Comparison of ENCODE assay signal across 8 mouse cellular contexts in the genomic region with DNA sequence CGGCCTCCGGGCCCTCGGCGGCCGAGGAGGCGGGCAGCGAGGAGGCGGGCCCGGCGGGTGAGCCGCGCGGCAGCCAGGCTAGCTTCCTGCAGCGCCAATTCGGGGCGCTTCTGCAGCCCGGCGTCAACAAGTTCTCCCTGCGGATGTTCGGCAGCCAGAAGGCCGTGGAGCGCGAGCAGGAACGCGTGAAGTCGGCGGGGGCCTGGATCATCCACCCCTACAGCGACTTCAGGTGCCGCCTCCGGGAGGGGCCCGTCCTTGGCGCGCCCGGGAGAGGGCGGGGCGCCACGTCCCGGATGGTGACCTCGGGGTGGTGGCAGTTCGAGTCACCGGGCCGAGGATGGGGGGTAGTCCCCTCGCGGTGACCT. TPM values are rescaled to one million over a fixed set of nuclear protein-coding genes. Genes with fewer than 3 reads are reported as not detected.
DNase-seq lines count a peak whose midpoint lies in the region; ATAC-seq and TF ChIP-seq lines count a peak whose summit lies in the region.

No protein-coding gene starts in this region.

- no peak for TF ChIP-seq CTCF in CH12.LX (conservative IDR thresholded peaks at IDR 0.05 in 1 of 2, IDR thresholded peaks at IDR 0.05 in 1 of 2; ENCODE audit: low read depth in 2 of 2, low read length in 2 of 2)

- H3K9ac ChIP-seq in kidney, embryonic 14.5 days (ENCODE audit: low read depth, low read length), result peak overlapping the region; percentile 40; the same call in 1 of the 2 replicates
- H3K9ac ChIP-seq in CH12.LX (ENCODE audit: insufficient read depth, low read depth), result peak overlapping the region; percentile 35; the same call in 1 of the 2 replicates
- peak overlapping the region; percentile 74 for H3K9ac ChIP-seq in hindbrain, embryonic 12.5 days
- H3K9ac ChIP-seq in midbrain, embryonic 11.5 days (ENCODE audit: low read length), result peak overlapping the region; percentile 54

- H3K4me2 ChIP-seq in kidney, embryonic 14.5 days (replicated peaks; ENCODE audit: low read depth, low read length), result peak overlapping the region; percentile 90
- H3K4me2 ChIP-seq in CH12.LX (ENCODE audit: insufficient read depth, low read depth, poor library complexity, severe bottlenecking), result peak overlapping the region; percentile 76
- peak overlapping the region; percentile 99 for H3K4me2 ChIP-seq in hindbrain, embryonic 12.5 days (replicated peaks)
- H3K4me2 ChIP-seq in midbrain, embryonic 11.5 days, result peak overlapping the region; percentile 92

- H3K4me3 ChIP-seq in kidney, embryonic 14.5 days (ENCODE audit: low read length), result peak overlapping the region; percentile 54
- peak overlapping the region in 2 of 3 experiments; percentile 33 to 54 for H3K4me3 ChIP-seq in CH12.LX (replicated peaks in 1 of 3; ENCODE audit: low read depth in 2 of 3, low read length in 2 of 3, poor library complexity in 1 of 3)
- peak overlapping the region; percentile 72 for H3K4me3 ChIP-seq in hindbrain, embryonic 12.5 days
- H3K4me3 ChIP-seq in midbrain, embryonic 11.5 days (ENCODE audit: low read depth, low read length), result peak overlapping the region; percentile 60

- DNase-seq in kidney, postnatal 14 days, result no peak
- DNase-seq in CH12.LX (ENCODE audit: extremely low read depth), result no peak
- DNase-seq in cerebellum, adult 8-10 months, result peak; percentile 71
- DNase-seq in midbrain, embryonic 11.5 days (ENCODE audit: low spot score, missing footprints), result no peak
- no peak for DNase-seq in urinary bladder, postnatal 36 days (ENCODE audit: low spot score in 2 of 2)
- no peak for DNase-seq in Muller cell, postnatal 12 days (ENCODE audit: inconsistent ontology term)

- no peak overlapping the region for H3K27ac ChIP-seq in kidney, embryonic 14.5 days (ENCODE audit: low read depth, low read length)
- H3K27ac ChIP-seq in CH12.LX (ENCODE audit: insufficient read depth, low read depth), result no peak overlapping the region
- H3K27ac ChIP-seq in hindbrain, embryonic 12.5 days, result no peak overlapping the region
- no peak overlapping the region for H3K27ac ChIP-seq in midbrain, embryonic 11.5 days (ENCODE audit: low read depth, low read length)

- H3K79me2 ChIP-seq in CH12.LX (replicated peaks; ENCODE audit: control insufficient read depth, extremely low read depth, insufficient read depth, poor library complexity, severe bottlenecking), result no peaks in the 10 kb centered on the region

- TF ChIP-seq EP300 in CH12.LX (IDR thresholded peaks at IDR 0.05; ENCODE audit: low read length), result no peak

- peaks cover 12% of the 10 kb centered on the region; the same call in 1 of the 2 replicates for H3K4me1 ChIP-seq in kidney, embryonic 14.5 days (ENCODE audit: control insufficient read depth, insufficient read depth, low read length)
- H3K4me1 ChIP-seq in CH12.LX (ENCODE audit: control insufficient read depth in 1 of 2, insufficient read depth in 2 of 2), result peaks cover 8 to 10% of the 10 kb centered on the region in 2 experiments
- H3K4me1 ChIP-seq in hindbrain, embryonic 12.5 days, result peaks cover 18% of the 10 kb centered on the region
- H3K4me1 ChIP-seq in midbrain, embryonic 11.5 days (ENCODE audit: control insufficient read depth, insufficient read depth, low read length), result peaks cover 13% of the 10 kb centered on the region

- dilution Hi-C loops in CH12.LX (cut with MboI; ENCODE audit: extremely low pct_ligation_motif_present, extremely low pct_unique_long_range_greater_than_20kb, low sequenced_read_pairs), result no loop called here

- TF ChIP-seq POLR2A in CH12.LX (IDR thresholded peaks at IDR 0.05; ENCODE audit: low read depth, low read length), result no peak

- in situ Hi-C loops in CH12.LX (cut with MboI; ENCODE audit: low pct_ligation_motif_present, low pct_unique_long_range_greater_than_20kb, low sequenced_read_pairs), result no loop called here

- H3K36me3 ChIP-seq in kidney, embryonic 14.5 days (ENCODE audit: control insufficient read depth, insufficient read depth, low read length), result peaks cover 1% of the 10 kb centered on the region
- peaks cover 2 to 6% of the 10 kb centered on the region in 2 experiments for H3K36me3 ChIP-seq in CH12.LX (replicated peaks in 1 of 2; ENCODE audit: control insufficient read depth in 1 of 2, insufficient read depth in 1 of 2, low read length in 1 of 2)
- H3K36me3 ChIP-seq in hindbrain, embryonic 12.5 days, result peaks cover 2% of the 10 kb centered on the region
- no peaks in the 10 kb centered on the region; the same call in 1 of the 2 replicates for H3K36me3 ChIP-seq in midbrain, embryonic 11.5 days (ENCODE audit: control insufficient read depth, insufficient read depth, low read length)

- H3K9me3 ChIP-seq in kidney, embryonic 14.5 days (ENCODE audit: control insufficient read depth, low read length), result no peaks in the 10 kb centered on the region
- H3K9me3 ChIP-seq in CH12.LX (replicated peaks; ENCODE audit: low read length), result peaks cover 3% of the 10 kb centered on the region
- no peaks in the 10 kb centered on the region for H3K9me3 ChIP-seq in hindbrain, embryonic 12.5 days (replicated peaks)
- no peaks in the 10 kb centered on the region for H3K9me3 ChIP-seq in midbrain, embryonic 11.5 days (ENCODE audit: control insufficient read depth, low read length)

- no peak for ATAC-seq in kidney, embryonic 14.5 days (ENCODE audit: low FRiP score, low TSS enrichment)
- peak; percentile 12 for ATAC-seq in hindbrain, embryonic 12.5 days (ENCODE audit: low FRiP score)
- peak; percentile 8; the same call in 1 of the 2 replicates for ATAC-seq in midbrain, embryonic 11.5 days (ENCODE audit: low FRiP score)

- H3K27me3 ChIP-seq in kidney, embryonic 14.5 days (ENCODE audit: control insufficient read depth, insufficient read depth, low read length), result peaks cover 35% of the 10 kb centered on the region
- peaks cover 71% of the 10 kb centered on the region for H3K27me3 ChIP-seq in CH12.LX (replicated peaks)
- peaks cover 55% of the 10 kb centered on the region for H3K27me3 ChIP-seq in hindbrain, embryonic 12.5 days
- H3K27me3 ChIP-seq in midbrain, embryonic 11.5 days (ENCODE audit: control insufficient read depth, insufficient read depth, low read length), result peaks cover 41% of the 10 kb centered on the region

- 2% methylated on average over 35 of the region's 44 CpGs for WGBS in kidney, embryonic 14.5 days
- under 1% methylated on average over 44 of the region's 44 CpGs for WGBS in hindbrain, embryonic 12.5 days
- WGBS in midbrain, embryonic 11.5 days, result under 1% methylated on average over 38 of the region's 44 CpGs

- no peak for TF ChIP-seq RAD21 in CH12.LX (IDR thresholded peaks at IDR 0.05; ENCODE audit: low read depth, low read length)

TF ChIP-seq in CH12.LX, 34 proteins besides CTCF, POLR2A, EP300 and RAD21:
- TF ChIP-seq HCFC1 (IDR thresholded peaks at IDR 0.05; ENCODE audit: low read depth, low read length) (no peak), JUN (IDR thresholded peaks at IDR 0.05; ENCODE audit: insufficient read depth, low read depth, low read length) (no peak), MEF2A (IDR thresholded peaks at IDR 0.05; ENCODE audit: borderline replicate concordance, low read depth, low read length) (no peak), NELFE (IDR thresholded peaks at IDR 0.05; ENCODE audit: low read depth, low read length) (no peak), JUND (conservative IDR thresholded peaks at IDR 0.05; ENCODE audit: low read depth, low read length) (no peak)

RNA-seq across cellular contexts. Expression of a gene that starts 0.5 kb away (rescaled TPM):
- 0.11 and 0.14 TPM in 2 replicates for polyA plus RNA-seq in kidney, embryonic 14.5 days (2014; fragmentation: Nextera tagmentation; extraction: Ambion mirVana)
- total RNA-seq in CH12.LX (2012; rRNA removed), result 1.8 and 2.2 TPM in 2 replicates
- 0.21 and 0.23 TPM in 2 replicates for total RNA-seq in CH12.LX (2014; rRNA removed)
- polyA plus RNA-seq in CH12.LX (2012; ENCODE audit: insufficient read length, low read depth), result 0.23 and 0.44 TPM in 2 replicates
- polyA plus RNA-seq in hindbrain, embryonic 12.5 days (2016; fragmentation: Nextera tagmentation; extraction: Ambion mirVana), result 0.45 and 0.48 TPM in 2 replicates
- polyA plus RNA-seq in midbrain, embryonic 11.5 days (2014; fragmentation: Nextera tagmentation; extraction: Ambion mirVana), result 0.22 TPM in 2 replicates

RNA-seq across cellular contexts. Expression of a gene that starts 12.7 kb away (rescaled TPM):
- 847 and 943 TPM in 2 replicates for polyA plus RNA-seq in kidney, embryonic 14.5 days (2014; fragmentation: Nextera tagmentation; extraction: Ambion mirVana)
- total RNA-seq in CH12.LX (2012; rRNA removed) (312 and 421 TPM in 2 replicates), CH12.LX (2014; rRNA removed) (617 and 710 TPM in 2 replicates)
- polyA plus RNA-seq in CH12.LX (2012; ENCODE audit: insufficient read length, low read depth), result 358 and 360 TPM in 2 replicates
- 658 and 661 TPM in 2 replicates for polyA plus RNA-seq in hindbrain, embryonic 12.5 days (2016; fragmentation: Nextera tagmentation; extraction: Ambion mirVana)
- 576 and 580 TPM in 2 replicates for polyA plus RNA-seq in midbrain, embryonic 11.5 days (2014; fragmentation: Nextera tagmentation; extraction: Ambion mirVana)

RNA-seq across cellular contexts. Expression of a gene that starts 28.2 kb away (rescaled TPM):
- 0.54 and 0.61 TPM in 2 replicates for polyA plus RNA-seq in kidney, embryonic 14.5 days (2014; fragmentation: Nextera tagmentation; extraction: Ambion mirVana)
- 0.17 and 0.67 TPM in 2 replicates for total RNA-seq in CH12.LX (2012; rRNA removed)
- 0.45 and 0.59 TPM in 2 replicates for total RNA-seq in CH12.LX (2014; rRNA removed)
- polyA plus RNA-seq in CH12.LX (2012; ENCODE audit: insufficient read length, low read depth), result 0.30 and 0.73 TPM in 2 replicates
- 1.2 and 1.3 TPM in 2 replicates for polyA plus RNA-seq in hindbrain, embryonic 12.5 days (2016; fragmentation: Nextera tagmentation; extraction: Ambion mirVana)
- 0.27 and 0.58 TPM in 2 replicates for polyA plus RNA-seq in midbrain, embryonic 11.5 days (2014; fragmentation: Nextera tagmentation; extraction: Ambion mirVana)

RNA-seq across cellular contexts. Expression of a gene that starts 29.4 kb away (rescaled TPM):
- 33.2 and 38.9 TPM in 2 replicates for polyA plus RNA-seq in kidney, embryonic 14.5 days (2014; fragmentation: Nextera tagmentation; extraction: Ambion mirVana)
- total RNA-seq in CH12.LX (2012; rRNA removed) (50.1 and 50.5 TPM in 2 replicates), CH12.LX (2014; rRNA removed) (13.5 and 18.1 TPM in 2 replicates)
- polyA plus RNA-seq in CH12.LX (2012; ENCODE audit: insufficient read length, low read depth), result 40.2 and 49.0 TPM in 2 replicates
- 42.7 and 47.5 TPM in 2 replicates for polyA plus RNA-seq in hindbrain, embryonic 12.5 days (2016; fragmentation: Nextera tagmentation; extraction: Ambion mirVana)
- polyA plus RNA-seq in midbrain, embryonic 11.5 days (2014; fragmentation: Nextera tagmentation; extraction: Ambion mirVana), result 28.5 and 31.2 TPM in 2 replicates

RNA-seq across cellular contexts. Expression of a gene that starts 35.0 kb away (rescaled TPM):
- 105 and 108 TPM in 2 replicates for polyA plus RNA-seq in kidney, embryonic 14.5 days (2014; fragmentation: Nextera tagmentation; extraction: Ambion mirVana)
- 335 and 348 TPM in 2 replicates for total RNA-seq in CH12.LX (2012; rRNA removed)
- total RNA-seq in CH12.LX (2014; rRNA removed), result 323 and 331 TPM in 2 replicates
- polyA plus RNA-seq in CH12.LX (2012; ENCODE audit: insufficient read length, low read depth), result 314 and 354 TPM in 2 replicates
- 121 and 124 TPM in 2 replicates for polyA plus RNA-seq in hindbrain, embryonic 12.5 days (2016; fragmentation: Nextera tagmentation; extraction: Ambion mirVana)
- polyA plus RNA-seq in midbrain, embryonic 11.5 days (2014; fragmentation: Nextera tagmentation; extraction: Ambion mirVana), result 149 and 178 TPM in 2 replicates
